Mouse (Mus musculus) midbrain, embryonic 12.5 days (tissue): ENCODE measurements around the gene Aftph. TPM values are rescaled to one million over a fixed set of nuclear protein-coding genes. Genes with fewer than 3 reads are reported as not detected.

ENCODE experiments used
- ATAC-seq: fragments of 200-750 bp; cut with Nextera tagmentation; 2 replicates; pipeline ENCODE4 v1.8.0; 2017; ENCODE audit warnings: low read depth, moderate TSS enrichment, moderate library complexity; ENCODE audit not compliant: low FRiP score
- H3K27ac ChIP-seq: fragments of 300-500 bp; sonication (generic); replicated peaks from 2 replicates; pipeline ENCODE4 v1.5.1; 2016; ENCODE audit warnings: mild to moderate bottlenecking
- H3K27me3 ChIP-seq: fragments of 300-500 bp; sonication (generic); 2 replicates; pipeline ENCODE4 v1.6.1; 2016; ENCODE audit warnings: mild to moderate bottlenecking
- H3K36me3 ChIP-seq: fragments of 300-500 bp; sonication (generic); 2 replicates; pipeline ENCODE4 v1.6.1; 2016
- H3K4me1 ChIP-seq: fragments of 300-500 bp; sonication (generic); 2 replicates; pipeline ENCODE4 v1.6.1; 2016
- H3K4me2 ChIP-seq: fragments of 300-500 bp; sonication (generic); replicated peaks from 2 replicates; pipeline ENCODE4 v1.6.1; 2016; ENCODE audit warnings: mild to moderate bottlenecking, moderate library complexity
- H3K4me3 ChIP-seq: fragments of 300-500 bp; sonication (generic); 2 replicates; pipeline ENCODE4 v1.5.1; 2016; ENCODE audit warnings: mild to moderate bottlenecking
- H3K9ac ChIP-seq: fragments of 300-500 bp; sonication (generic); replicated peaks from 2 replicates; pipeline ENCODE4 v1.6.1; 2016; ENCODE audit warnings: mild to moderate bottlenecking, moderate library complexity
- H3K9me3 ChIP-seq: fragments of 300-500 bp; sonication (generic); 2 replicates; pipeline ENCODE4 v1.6.1; 2016; ENCODE audit warnings: mild to moderate bottlenecking
- WGBS: fragments of 180-500 bp; shearing (Covaris S2); methylation state at CpG from one replicate; pipeline ENCODE4 v1.1.7; 2016; 5-methylcytosine and 5-hydroxymethylcytosine counted together
- polyA plus RNA-seq: library from polyadenylated mRNA; unstranded; fragments of >200 nt; fragmentation: Nextera tagmentation; extraction: Ambion mirVana; gene quantifications from 2 replicates; pipeline ENCODE4 v1.2.1, GENCODE M21; 2016

The Aftph gene
- polyA plus RNA-seq, 1 experiment from 2014 or later, result 37.8 TPM

- ATAC-seq, result no peak
- H3K9ac ChIP-seq, result no peak overlapping the region
- H3K36me3 ChIP-seq, result peaks cover 10% of the 10 kb centered on the region
- no peak overlapping the region for H3K27ac ChIP-seq
- H3K27me3 ChIP-seq, result no peaks in the 10 kb centered on the region
- no peak overlapping the region for H3K4me3 ChIP-seq
- peaks cover 81% of the 10 kb centered on the region for H3K4me1 ChIP-seq
- 78% methylated on average over 3 of the region's 3 CpGs for WGBS
- H3K9me3 ChIP-seq, result no peaks in the 10 kb centered on the region
- H3K4me2 ChIP-seq, result no peak overlapping the region
These were observed 95.9 kb downstream of the Aftph start for GRCm38 (mm10) chr11:20645521-20645920.

GRCm38 (mm10) chr11:20644872-20645271, 96.5 kb downstream of the Aftph start:
- Histone ChIP-seq H3K27ac (no peak overlapping the region), H3K9me3 (no peaks in the 10 kb centered on the region), H3K4me2 (no peak overlapping the region), H3K4me3 (no peak overlapping the region), H3K36me3 (peaks cover 10% of the 10 kb centered on the region), H3K27me3 (no peaks in the 10 kb centered on the region), H3K9ac (no peak overlapping the region), H3K4me1 (peaks cover 81% of the 10 kb centered on the region)
- 40% methylated on average over 6 of the region's 6 CpGs for WGBS
- ATAC-seq, result no peak

GRCm38 (mm10) chr11:20644166-20644565, 97.2 kb downstream of the Aftph start:
- Histone ChIP-seq H3K27ac (no peak overlapping the region), H3K36me3 (peaks cover 10% of the 10 kb centered on the region), H3K9ac (no peak overlapping the region), H3K4me2 (no peak overlapping the region), H3K27me3 (no peaks in the 10 kb centered on the region), H3K9me3 (no peaks in the 10 kb centered on the region), H3K4me1 (peaks cover 81% of the 10 kb centered on the region), H3K4me3 (no peak overlapping the region)
- 92% methylated on average over 1 of the region's 1 CpGs for WGBS
- ATAC-seq, result no peak

- H3K36me3 ChIP-seq, result peaks cover 4% of the 10 kb centered on the region; the same call in 1 of the 2 replicates
- no peak overlapping the region for H3K4me3 ChIP-seq
- no peaks in the 10 kb centered on the region for H3K9me3 ChIP-seq
- no peak overlapping the region for H3K9ac ChIP-seq
- ATAC-seq, result no peak
- WGBS, result 62% methylated on average over 5 of the region's 5 CpGs
- H3K4me1 ChIP-seq, result peaks cover 73% of the 10 kb centered on the region
- no peak overlapping the region for H3K4me2 ChIP-seq
- H3K27ac ChIP-seq, result no peak overlapping the region
- no peaks in the 10 kb centered on the region for H3K27me3 ChIP-seq
These were observed 98.2 kb downstream of the Aftph start for GRCm38 (mm10) chr11:20643161-20643560.

- ATAC-seq, result no peak
- no peaks in the 10 kb centered on the region for H3K9me3 ChIP-seq
- H3K27ac ChIP-seq, result no peak overlapping the region
These were observed 99.1 kb downstream of the Aftph start for GRCm38 (mm10) chr11:20642321-20642720.

GRCm38 (mm10) chr11:20639918-20640447, 101.4 kb downstream of the Aftph start:
- WGBS, result under 1% methylated on average over 11 of the region's 11 CpGs
- Histone ChIP-seq H3K4me2 (peak overlapping the region; percentile 45), H3K9ac (peak overlapping the region; percentile 7), H3K36me3 (no peaks in the 10 kb centered on the region), H3K27me3 (no peaks in the 10 kb centered on the region), H3K4me3 (peak overlapping the region; percentile 16; the same call in 1 of the 2 replicates), H3K4me1 (peaks cover 57% of the 10 kb centered on the region), H3K27ac (peak overlapping the region; percentile 67), H3K9me3 (no peaks in the 10 kb centered on the region)
- peak; percentile 92 for ATAC-seq

More at GRCm38 (mm10) chr11:20642321-20642720, 99.1 kb downstream of the Aftph start:
- no peaks in the 10 kb centered on the region for H3K36me3 ChIP-seq
- H3K9ac ChIP-seq, result no peak overlapping the region
- no peaks in the 10 kb centered on the region for H3K27me3 ChIP-seq
- WGBS, result 82% methylated on average over 5 of the region's 5 CpGs
- no peak overlapping the region for H3K4me2 ChIP-seq
- H3K4me1 ChIP-seq, result peaks cover 65% of the 10 kb centered on the region
- no peak overlapping the region for H3K4me3 ChIP-seq

- WGBS, result 22% methylated on average over 3 of the region's 3 CpGs
- peaks cover 56% of the 10 kb centered on the region for H3K4me1 ChIP-seq
- no peak overlapping the region for H3K4me2 ChIP-seq
These were observed 102.5 kb downstream of the Aftph start for GRCm38 (mm10) chr11:20638841-20639240.

GRCm38 (mm10) chr11:20637060-20637459, 104.3 kb downstream of the Aftph start:
- no peak overlapping the region for H3K27ac ChIP-seq
- no peaks in the 10 kb centered on the region for H3K9me3 ChIP-seq
- no peaks in the 10 kb centered on the region for H3K27me3 ChIP-seq
- no peaks in the 10 kb centered on the region for H3K36me3 ChIP-seq
- no peak overlapping the region for H3K9ac ChIP-seq
- peaks cover 59% of the 10 kb centered on the region for H3K4me1 ChIP-seq
- no peak overlapping the region for H3K4me3 ChIP-seq
- H3K4me2 ChIP-seq, result no peak overlapping the region
- no peak for ATAC-seq

More at GRCm38 (mm10) chr11:20638841-20639240, 102.5 kb downstream of the Aftph start:
- H3K36me3 ChIP-seq, result no peaks in the 10 kb centered on the region
- ATAC-seq, result no peak
- no peak overlapping the region for H3K27ac ChIP-seq
- H3K9ac ChIP-seq, result no peak overlapping the region
- H3K4me3 ChIP-seq, result no peak overlapping the region
- H3K9me3 ChIP-seq, result no peaks in the 10 kb centered on the region
- no peaks in the 10 kb centered on the region for H3K27me3 ChIP-seq

GRCm38 (mm10) chr11:20636114-20636513, 105.3 kb downstream of the Aftph start:
- ATAC-seq, result no peak
- Histone ChIP-seq H3K27ac (peak overlapping the region; percentile 39; the same call in 1 of the 2 replicates), H3K36me3 (no peaks in the 10 kb centered on the region), H3K4me2 (no peak overlapping the region), H3K4me1 (peaks cover 56% of the 10 kb centered on the region), H3K4me3 (no peak overlapping the region), H3K9me3 (no peaks in the 10 kb centered on the region), H3K27me3 (no peaks in the 10 kb centered on the region), H3K9ac (0 out of 2 replicates have a peak overlapping the region, but pooled peaks have one; percentile 28)
- 54% methylated on average over 4 of the region's 4 CpGs for WGBS

- H3K4me1 ChIP-seq, result peaks cover 51% of the 10 kb centered on the region
- WGBS, result 22% methylated on average over 6 of the region's 6 CpGs
- no peak for ATAC-seq
- H3K27me3 ChIP-seq, result no peaks in the 10 kb centered on the region
- H3K9me3 ChIP-seq, result no peaks in the 10 kb centered on the region
- H3K9ac ChIP-seq, result peak overlapping the region; percentile 28; the same call in 1 of the 2 replicates
- peak overlapping the region; percentile 39 for H3K27ac ChIP-seq
- H3K36me3 ChIP-seq, result no peaks in the 10 kb centered on the region
- H3K4me2 ChIP-seq, result peak overlapping the region; percentile 27
- H3K4me3 ChIP-seq, result no peak overlapping the region
These were observed 105.7 kb downstream of the Aftph start for GRCm38 (mm10) chr11:20635646-20636045.

Other genes with a start within 250 kb of the Aftph start
- 31.6 and 42.2 TPM in 2 replicates for gene Sertad2, start 198.3 kb downstream of the Aftph start, polyA plus RNA-seq
- gene Lgalsl, start 89.5 kb upstream of the Aftph start, polyA plus RNA-seq, result 39.1 and 43.1 TPM in 2 replicates